Mouse (Mus musculus) T-helper 2 cell (primary cell): ENCODE results near the gene Bcl7a.

ENCODE experiments used
- in situ Hi-C: fragments of 300-600 bp; cut with MboI, MseI; formaldehyde crosslinking; loops from one replicate; pipeline ENCODE4 v1.15.1; 2025; ENCODE audit warnings: high pct_unique_total_duplicates

Bcl7a gene

GRCm38 (mm10) chr5:123327686-123328085 lies 15.9 kb upstream of the Bcl7a start:
- in situ Hi-C loops: no loop called here

- in situ Hi-C loops: no loop called here
These were observed 10.1 kb upstream of the Bcl7a start for GRCm38 (mm10) chr5:123333566-123333965.

DNA sequence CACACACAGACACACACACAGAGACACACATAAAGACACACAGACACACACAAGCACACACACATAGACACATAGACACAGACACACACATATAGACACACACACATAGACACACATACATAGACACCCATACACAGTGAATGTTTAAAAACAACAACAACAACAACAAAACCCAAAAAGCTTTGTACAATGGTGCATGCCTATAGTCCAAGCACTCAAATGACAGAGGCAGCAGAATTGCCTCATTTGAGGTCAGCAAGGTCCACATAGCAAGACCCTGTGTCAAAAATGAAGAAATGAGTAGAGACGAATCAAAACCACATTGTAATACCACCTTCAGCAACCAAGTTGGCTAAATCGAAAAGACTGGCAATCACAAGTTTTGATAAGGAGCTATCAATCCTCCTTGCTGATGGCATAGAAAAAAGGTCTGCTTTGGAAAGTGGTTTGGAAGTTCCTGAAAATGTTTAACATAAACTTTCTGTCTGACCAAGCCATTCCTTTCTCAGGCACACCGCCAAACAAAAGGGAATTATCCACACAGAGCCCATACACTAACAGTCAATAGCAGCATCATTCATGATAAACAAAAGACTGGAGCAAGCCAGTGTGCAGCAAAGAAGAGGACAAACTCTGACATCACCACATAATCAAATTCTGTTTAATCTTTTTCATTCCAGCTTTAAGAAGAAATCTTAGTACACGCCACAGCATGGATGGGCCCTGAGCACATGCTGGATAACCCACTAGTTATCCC lies 7.3 kb upstream of the Bcl7a start:
- in situ Hi-C loops: no loop called here

- in situ Hi-C loops: no loop called here
These were observed 5.2 kb upstream of the Bcl7a start for GRCm38 (mm10) chr5:123338463-123338862.

DNA sequence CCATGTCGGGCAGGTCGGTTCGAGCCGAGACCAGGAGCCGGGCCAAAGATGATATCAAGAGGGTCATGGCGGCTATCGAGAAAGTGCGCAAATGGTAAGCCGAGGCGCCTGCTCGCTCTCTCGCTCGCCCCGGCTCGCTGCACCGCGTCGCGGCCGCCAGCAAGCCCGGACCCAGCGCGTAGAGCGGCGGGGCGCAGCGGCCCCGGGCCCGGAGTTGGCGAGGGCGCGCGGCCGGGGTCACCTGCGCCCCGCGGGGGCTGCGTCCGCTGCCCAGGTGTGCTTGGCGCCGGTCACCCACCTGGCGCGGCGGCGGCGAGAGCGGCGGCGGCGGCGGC lies 961 bp downstream of the Bcl7a start:
- in situ Hi-C loops: no loop called here

DNA sequence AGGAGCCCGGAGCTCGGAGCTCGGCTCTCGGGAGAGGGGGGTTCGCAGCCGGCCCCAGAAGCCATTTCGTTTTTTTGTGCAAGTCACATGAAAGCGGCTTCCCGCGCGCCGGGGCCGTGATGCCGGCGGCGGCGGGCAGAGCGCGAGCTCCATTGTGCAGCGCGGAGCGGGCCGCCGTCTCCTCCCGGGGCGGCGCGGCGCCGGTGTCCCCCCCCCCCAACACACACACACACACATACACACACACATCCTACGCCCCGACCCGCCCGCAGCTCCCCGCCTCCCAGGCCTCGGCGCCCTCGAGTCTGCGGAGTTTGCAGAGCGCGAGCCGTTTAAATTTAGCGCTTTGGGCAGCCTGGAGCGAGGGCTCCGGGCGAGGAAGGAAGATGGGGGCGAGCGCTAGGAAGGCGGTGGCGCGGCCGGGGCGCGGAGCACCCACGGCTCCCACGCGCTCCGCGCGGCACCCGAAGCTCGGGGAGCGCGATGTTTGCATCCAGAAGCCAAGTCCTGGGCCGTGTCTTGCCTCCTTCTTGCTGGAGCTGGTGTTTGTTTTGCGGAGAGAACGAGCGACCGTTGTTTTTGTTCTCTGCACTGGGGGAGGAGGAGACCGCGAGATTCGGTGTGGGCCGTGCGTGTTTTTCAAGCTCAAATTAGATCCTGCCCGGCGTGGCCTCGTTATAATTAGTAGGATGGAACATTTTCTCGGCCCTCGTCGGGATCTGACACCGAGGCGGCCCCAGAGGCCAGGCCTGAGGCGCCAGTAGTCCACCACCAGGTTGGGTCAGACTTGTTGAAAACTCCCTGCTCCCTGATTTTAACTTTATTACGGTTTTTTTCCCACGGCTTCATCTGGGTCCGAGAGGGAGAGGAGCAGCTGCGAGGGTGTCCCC lies 1.6 kb downstream of the Bcl7a start:
- in situ Hi-C loops: no loop called here

DNA sequence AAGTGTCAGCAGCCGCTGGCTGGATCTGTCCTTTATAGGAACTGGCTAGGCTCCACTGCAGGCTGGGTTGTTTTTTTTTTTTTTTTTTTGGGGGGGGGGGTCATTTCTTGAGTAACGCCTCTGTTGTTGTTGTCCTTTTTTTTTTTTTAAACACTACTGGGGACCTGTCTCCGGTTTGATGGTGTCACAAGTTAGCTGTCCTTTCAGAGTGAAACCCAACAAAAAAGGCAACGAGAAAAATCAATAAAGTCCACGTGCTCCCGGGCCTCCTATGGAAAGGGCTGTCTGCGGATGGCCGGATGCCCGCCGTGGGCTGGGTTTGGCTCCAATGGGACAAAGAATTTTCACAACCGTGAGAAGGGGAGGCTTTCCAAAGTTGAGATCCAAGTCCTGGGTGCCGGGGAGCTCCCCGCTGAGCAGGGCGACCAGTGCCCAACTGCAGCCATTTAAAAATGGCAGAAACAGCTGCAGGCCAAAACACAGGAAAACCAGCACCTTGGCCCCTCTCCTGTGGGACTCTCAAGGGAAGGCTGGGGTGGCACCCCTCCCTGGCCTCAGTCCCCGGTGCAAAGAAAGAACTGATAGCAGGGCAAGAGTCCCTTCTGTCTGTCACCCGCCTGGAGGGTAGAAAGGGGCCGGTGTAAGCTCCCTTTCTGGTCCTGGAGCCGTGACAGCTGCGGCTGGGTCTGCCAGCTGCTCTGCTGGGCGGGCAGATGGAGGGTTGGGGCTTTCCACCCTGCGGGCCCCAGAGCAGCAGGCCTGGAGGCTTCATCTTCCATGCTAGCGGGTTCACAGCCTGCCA lies 2.4 kb downstream of the Bcl7a start:
- in situ Hi-C loops: no loop called here

DNA sequence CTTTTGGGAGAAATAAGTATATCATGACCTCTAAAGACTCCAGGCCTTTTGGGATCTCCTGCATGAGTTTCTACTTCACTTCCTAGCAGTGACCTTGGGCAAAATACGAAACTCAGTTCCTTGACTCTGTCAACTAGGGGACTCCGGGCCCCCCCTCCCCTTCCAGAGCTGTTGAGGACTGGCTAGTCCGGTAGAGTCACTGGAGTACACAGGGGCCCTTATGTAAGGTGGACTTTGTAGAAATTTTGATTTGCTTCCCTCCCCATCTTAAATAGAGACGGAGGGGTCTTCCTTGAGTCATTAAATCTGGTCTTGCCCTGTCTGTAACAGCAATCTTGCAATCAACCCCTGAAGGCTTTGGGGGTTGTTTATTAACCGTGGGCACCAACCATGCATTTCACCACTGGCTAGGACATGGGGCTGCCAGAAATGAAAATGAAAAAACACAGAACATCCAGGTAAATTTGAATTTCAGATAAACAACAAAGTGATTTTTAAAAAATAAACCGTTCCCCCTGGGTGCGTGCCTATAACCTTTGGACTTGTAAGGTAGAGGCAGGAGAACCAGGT lies 3.2 kb downstream of the Bcl7a start:
- in situ Hi-C loops: no loop called here

DNA sequence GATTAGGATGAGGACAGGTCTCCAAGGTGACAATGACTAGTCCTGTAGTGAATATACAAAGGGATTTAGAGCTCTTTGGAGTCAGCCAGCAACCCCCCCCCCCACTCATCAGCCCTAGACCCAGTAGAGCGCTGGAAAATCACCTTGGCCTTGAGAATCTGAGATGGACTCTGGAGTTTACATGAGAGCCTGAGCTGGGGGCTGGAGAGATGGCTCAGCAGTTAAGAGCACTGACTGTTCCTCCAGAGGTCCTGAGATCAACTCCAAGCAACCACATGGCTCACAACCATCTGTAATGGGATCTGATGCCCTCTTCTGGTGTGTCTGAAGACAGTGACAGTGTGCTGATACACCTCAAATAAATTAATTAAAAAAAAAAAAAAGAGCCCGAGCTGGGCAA lies 4.4 kb downstream of the Bcl7a start:
- in situ Hi-C loops: no loop called here

- in situ Hi-C loops: no loop called here
These were observed 6.8 kb downstream of the Bcl7a start for GRCm38 (mm10) chr5:123350386-123350785.

- in situ Hi-C loops: no loop called here
These were observed 12.3 kb downstream of the Bcl7a start for GRCm38 (mm10) chr5:123355918-123356317.

DNA sequence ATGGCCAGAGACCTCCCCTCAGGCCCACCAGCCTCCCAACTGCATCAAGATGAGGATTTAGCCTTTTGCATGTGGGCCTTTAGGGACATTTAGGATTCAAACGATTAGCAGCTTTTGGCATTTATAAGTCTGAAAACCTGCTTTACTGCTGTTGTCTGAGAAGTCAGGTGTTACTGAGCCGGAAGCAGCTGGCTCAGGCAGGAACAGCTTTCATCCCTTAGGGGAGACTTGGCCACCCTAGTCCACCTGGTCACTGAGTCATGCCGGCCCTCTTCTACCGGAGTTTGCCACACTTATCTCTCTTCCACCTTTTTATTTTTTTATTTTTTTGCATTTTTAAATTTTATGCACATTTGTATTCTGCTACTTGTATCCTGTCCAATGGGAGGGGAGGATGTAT lies 13.6 kb downstream of the Bcl7a start:
- in situ Hi-C loops: no loop called here

DNA sequence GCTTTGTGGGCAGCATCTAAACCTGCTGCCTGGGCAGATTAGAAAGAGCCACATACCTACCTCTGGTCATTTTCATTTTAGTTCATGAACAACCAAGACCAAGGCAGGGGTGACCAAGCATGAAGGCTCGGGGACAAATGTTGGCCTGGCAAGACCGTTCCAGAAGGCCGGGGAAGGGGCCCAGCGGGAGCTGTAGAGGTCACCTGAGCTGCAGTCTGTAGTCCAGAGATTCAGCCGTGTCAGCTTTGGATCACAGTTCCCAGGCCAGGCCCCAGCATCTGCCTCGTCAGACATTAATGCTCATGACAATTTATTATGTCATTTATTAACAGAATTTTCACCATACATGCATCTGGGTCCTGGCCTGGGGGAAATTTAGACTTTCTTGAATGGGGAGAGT lies 15.8 kb downstream of the Bcl7a start:
- in situ Hi-C loops: no loop called here

- in situ Hi-C loops: no loop called here
These were observed 19.3 kb downstream of the Bcl7a start for GRCm38 (mm10) chr5:123362911-123363310.

DNA sequence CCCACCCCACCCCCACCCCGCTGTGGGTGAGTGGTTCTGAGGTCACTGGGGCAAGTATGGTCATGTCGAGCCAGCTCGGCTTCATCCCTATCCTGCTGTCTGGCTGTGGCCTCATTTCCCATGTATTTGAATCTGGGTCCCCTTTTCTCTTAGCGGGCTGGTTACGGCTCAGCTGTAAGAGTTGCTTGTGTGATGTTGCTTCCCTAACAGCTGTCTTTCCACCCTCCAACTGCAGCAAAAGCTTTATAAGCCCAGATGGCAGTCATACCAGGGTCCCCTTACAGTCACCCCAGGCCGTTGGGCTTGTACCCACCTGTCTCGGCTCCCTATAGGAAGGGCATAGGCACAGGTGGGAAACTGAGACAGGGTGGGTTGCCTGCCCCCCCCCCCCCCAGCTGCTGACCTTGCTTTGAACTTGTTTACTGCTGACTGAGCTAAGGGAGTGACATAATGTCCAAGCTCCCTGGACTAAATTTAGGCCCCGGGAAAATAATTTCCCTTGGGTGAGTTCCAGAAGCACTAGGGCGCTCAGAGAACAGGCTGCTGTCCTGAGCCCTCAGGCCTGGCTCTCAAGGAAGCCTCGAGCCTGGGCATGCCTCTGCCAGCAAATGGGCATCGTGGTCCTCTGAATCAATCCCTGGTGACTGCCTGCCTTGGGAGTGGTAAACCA lies 20.8 kb downstream of the Bcl7a start:
- in situ Hi-C loops: no loop called here

DNA sequence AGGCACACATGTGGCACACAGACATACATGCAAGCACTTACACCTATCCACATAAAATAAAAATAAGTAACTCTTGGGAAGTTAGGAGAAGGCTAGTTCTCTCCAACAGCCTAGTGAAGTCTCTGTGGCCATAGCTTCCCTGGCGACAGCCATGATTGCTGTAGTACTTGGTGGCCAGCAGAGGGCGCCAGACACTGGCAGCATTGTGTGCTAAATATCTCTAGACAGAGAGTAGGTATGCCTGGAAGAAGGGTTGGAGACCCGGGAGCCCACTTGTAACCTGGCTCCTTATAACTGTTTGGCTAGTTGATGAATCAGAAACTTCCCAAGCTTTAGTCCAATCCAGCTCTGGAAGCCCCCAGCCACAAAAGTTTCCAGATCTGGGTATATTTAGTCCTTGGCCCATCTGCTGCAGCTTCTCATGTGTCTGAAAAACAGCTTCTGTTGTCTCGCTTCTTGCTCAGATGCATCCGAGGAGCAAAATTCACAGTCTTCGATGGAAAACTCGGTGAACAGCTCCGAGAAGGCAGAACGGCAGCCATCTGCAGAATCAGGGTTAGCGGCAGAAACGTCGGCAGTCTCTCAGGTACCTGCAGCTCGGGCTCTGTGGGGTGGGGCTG lies 25.3 kb downstream of the Bcl7a start:
- in situ Hi-C loops: no loop called here

- in situ Hi-C loops: loop anchor here (5.0 to 10.0 kb wide), 2 partner anchors 67 to 125 kb away; no protein-coding TSS in a partner anchor
These were observed 26.4 kb downstream of the Bcl7a start for GRCm38 (mm10) chr5:123370049-123370448.

DNA sequence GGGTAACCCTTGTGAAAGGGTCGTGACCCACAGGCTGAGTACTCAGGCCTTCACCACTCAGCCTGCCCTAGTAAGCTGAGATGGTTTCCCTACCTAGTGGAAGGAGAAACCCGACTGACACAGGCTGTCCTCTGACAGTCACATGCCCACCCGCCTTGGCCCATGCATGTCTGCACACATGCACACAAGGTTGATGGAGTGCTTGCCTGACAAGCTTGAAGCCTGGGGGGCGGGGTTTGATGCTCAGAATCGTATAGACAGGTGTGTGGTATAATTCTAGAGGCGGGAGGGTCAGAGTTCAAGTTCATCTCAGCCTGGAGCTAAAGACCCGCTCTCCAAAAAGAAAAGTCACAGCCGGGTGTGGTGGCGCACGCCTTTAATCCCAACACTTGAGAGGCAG lies 31.6 kb downstream of the Bcl7a start:
- in situ Hi-C loops: loop anchor here (10.0 kb wide), 1 partner anchor 120 kb away; no protein-coding TSS in a partner anchor

DNA sequence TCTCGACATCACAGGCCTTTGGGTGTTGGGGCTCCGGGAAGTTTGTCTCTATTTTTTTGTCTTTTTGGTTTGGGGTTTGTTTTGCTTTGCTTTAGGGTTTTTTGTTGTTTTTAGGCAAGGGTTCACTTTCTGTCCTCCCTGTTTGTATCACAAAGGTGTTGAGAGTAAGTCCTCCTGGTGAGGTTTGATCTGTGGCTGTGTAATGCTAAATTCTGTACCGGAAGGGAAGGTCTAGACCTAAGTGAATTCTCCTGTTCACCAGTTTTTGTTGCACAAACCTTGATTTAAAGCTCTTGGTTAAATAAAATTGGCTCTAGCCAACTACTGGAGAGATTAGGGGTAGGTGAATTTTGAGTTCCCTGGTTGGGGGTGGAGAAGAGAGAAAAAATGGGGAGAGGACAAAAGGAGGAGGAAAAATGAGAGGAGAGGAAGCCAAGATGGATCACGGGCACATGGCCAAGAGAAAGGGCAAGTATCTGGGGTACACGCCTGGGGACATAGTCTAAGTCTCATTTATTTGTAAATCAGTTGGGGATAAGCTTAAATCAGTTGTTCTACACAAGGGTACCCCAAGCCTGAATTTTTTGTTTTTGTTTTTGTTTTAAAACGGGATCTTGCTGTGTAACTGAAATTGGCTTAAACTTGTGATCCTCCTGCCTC lies 32.3 kb downstream of the Bcl7a start:
- in situ Hi-C loops: loop anchor here (10.0 kb wide), 1 partner anchor 119 kb away; no protein-coding TSS in a partner anchor

GRCm38 (mm10) chr5:123376569-123376968 lies 32.9 kb downstream of the Bcl7a start:
- in situ Hi-C loops: loop anchor here (10.0 kb wide), 1 partner anchor 118 kb away; no protein-coding TSS in a partner anchor
